Mouse (Mus musculus): ENCODE data around the gene Hcrtr1. TPM values are rescaled to one million over a fixed set of nuclear protein-coding genes. Genes with fewer than 3 reads are reported as not detected.

The Hcrtr1 gene
- polyA plus RNA-seq, 1 experiment from 2014 or later = 0.42 TPM

- H3K4me2 ChIP-seq = no peak overlapping the region
- H3K36me3 ChIP-seq = no peaks in the 10 kb centered on the region
These were observed 29.1 kb downstream of the Hcrtr1 start for GRCm38 (mm10) chr4:130110091-130110490.

GRCm38 (mm10) chr4:130109666-130110065, 29.5 kb downstream of the Hcrtr1 start:
- no peak overlapping the region for H3K9ac ChIP-seq
- peaks cover 20% of the 10 kb centered on the region; the same call in 1 of the 2 replicates for H3K4me1 ChIP-seq
- H3K27ac ChIP-seq = no peak overlapping the region
- ATAC-seq (ENCODE audit: insufficient read depth, low FRiP score, low read depth) = no peak
- H3K9me3 ChIP-seq = no peaks in the 10 kb centered on the region
- H3K36me3 ChIP-seq = no peaks in the 10 kb centered on the region
- no peak overlapping the region for H3K4me2 ChIP-seq
- no peak overlapping the region for H3K4me3 ChIP-seq (replicated peaks)
- 81% methylated on average over 9 of the region's 9 CpGs for WGBS
- no peaks in the 10 kb centered on the region for H3K27me3 ChIP-seq (replicated peaks)

More at GRCm38 (mm10) chr4:130110091-130110490, 29.1 kb downstream of the Hcrtr1 start:
- WGBS = 81% methylated on average over 7 of the region's 7 CpGs
- H3K27ac ChIP-seq = no peak overlapping the region
- peaks cover 20% of the 10 kb centered on the region; the same call in 1 of the 2 replicates for H3K4me1 ChIP-seq
- H3K9me3 ChIP-seq = no peaks in the 10 kb centered on the region
- ATAC-seq (ENCODE audit: insufficient read depth, low FRiP score, low read depth) = no peak
- no peaks in the 10 kb centered on the region for H3K27me3 ChIP-seq (replicated peaks)
- no peak overlapping the region for H3K9ac ChIP-seq
- H3K4me3 ChIP-seq (replicated peaks) = no peak overlapping the region

GRCm38 (mm10) chr4:130108929-130109328, 30.2 kb downstream of the Hcrtr1 start:
- H3K9ac ChIP-seq = no peak overlapping the region
- no peaks in the 10 kb centered on the region for H3K9me3 ChIP-seq
- H3K27ac ChIP-seq = no peak overlapping the region
- WGBS = 83% methylated on average over 3 of the region's 3 CpGs
- H3K27me3 ChIP-seq (replicated peaks) = no peaks in the 10 kb centered on the region
- no peaks in the 10 kb centered on the region for H3K36me3 ChIP-seq
- H3K4me1 ChIP-seq = peaks cover 20% of the 10 kb centered on the region; the same call in 1 of the 2 replicates
- H3K4me2 ChIP-seq = peak overlapping the region; percentile 58
- ATAC-seq (ENCODE audit: insufficient read depth, low FRiP score, low read depth) = no peak
- H3K4me3 ChIP-seq (replicated peaks) = no peak overlapping the region

GRCm38 (mm10) chr4:130107444-130108131, 31.6 kb downstream of the Hcrtr1 start:
- WGBS = under 1% methylated on average over 39 of the region's 39 CpGs
- Histone ChIP-seq H3K4me2 (peak overlapping the region; percentile 58), H3K27me3 (replicated peaks) (no peaks in the 10 kb centered on the region), H3K27ac (peak overlapping the region; percentile 77), H3K4me3 (replicated peaks) (peak overlapping the region; percentile 80), H3K4me1 (peaks cover 21% of the 10 kb centered on the region; the same call in 1 of the 2 replicates), H3K9me3 (no peaks in the 10 kb centered on the region), H3K36me3 (no peaks in the 10 kb centered on the region), H3K9ac (peak overlapping the region; percentile 47)
- ATAC-seq (ENCODE audit: insufficient read depth, low FRiP score, low read depth) = peak; percentile 92

- Histone ChIP-seq H3K9me3 (no peaks in the 10 kb centered on the region), H3K27me3 (replicated peaks) (no peaks in the 10 kb centered on the region), H3K4me3 (replicated peaks) (peak overlapping the region; percentile 80), H3K27ac (no peak overlapping the region), H3K4me2 (peak overlapping the region; percentile 58), H3K4me1 (peaks cover 26% of the 10 kb centered on the region), H3K9ac (no peak overlapping the region), H3K36me3 (no peaks in the 10 kb centered on the region)
- ATAC-seq (ENCODE audit: insufficient read depth, low FRiP score, low read depth) = no peak
- WGBS = 11% methylated on average over 14 of the region's 14 CpGs
These were observed 32.1 kb downstream of the Hcrtr1 start for GRCm38 (mm10) chr4:130107065-130107443.

GRCm38 (mm10) chr4:130104584-130104983, 34.6 kb downstream of the Hcrtr1 start:
- no peak overlapping the region for H3K27ac ChIP-seq
- WGBS = 53% methylated on average over 4 of the region's 4 CpGs
- no peak overlapping the region for H3K4me3 ChIP-seq (replicated peaks)
- no peak overlapping the region for H3K4me2 ChIP-seq
- ATAC-seq (ENCODE audit: insufficient read depth, low FRiP score, low read depth) = no peak
- H3K4me1 ChIP-seq = peaks cover 25% of the 10 kb centered on the region
- H3K27me3 ChIP-seq (replicated peaks) = no peaks in the 10 kb centered on the region
- no peak overlapping the region for H3K9ac ChIP-seq
- H3K9me3 ChIP-seq = no peaks in the 10 kb centered on the region
- H3K36me3 ChIP-seq = no peaks in the 10 kb centered on the region

- no peaks in the 10 kb centered on the region for H3K36me3 ChIP-seq
- no peak overlapping the region for H3K9ac ChIP-seq
- no peak overlapping the region for H3K4me2 ChIP-seq
- no peaks in the 10 kb centered on the region for H3K27me3 ChIP-seq (replicated peaks)
- H3K4me1 ChIP-seq = peaks cover 20% of the 10 kb centered on the region
- no peak overlapping the region for H3K27ac ChIP-seq
- WGBS = 78% methylated on average over 12 of the region's 12 CpGs
- H3K4me3 ChIP-seq (replicated peaks) = no peak overlapping the region
- no peaks in the 10 kb centered on the region for H3K9me3 ChIP-seq
- no peak for ATAC-seq (ENCODE audit: insufficient read depth, low FRiP score, low read depth)
These were observed 35.5 kb downstream of the Hcrtr1 start for GRCm38 (mm10) chr4:130103632-130104031.

- H3K27ac ChIP-seq = peak within 1 kb of the TSS; percentile 33; the same call in 1 of the 2 replicates
- H3K9me3 ChIP-seq = no peaks in the 10 kb centered on the region
- WGBS = 7% methylated on average over 6 of the region's 6 CpGs
- no peak within 1 kb of the TSS for H3K4me2 ChIP-seq
- ATAC-seq (ENCODE audit: insufficient read depth, low FRiP score, low read depth) = peak; percentile 24; the same call in 1 of the 2 replicates
- no peak within 1 kb of the TSS for H3K4me3 ChIP-seq (replicated peaks)
- no peaks in the 10 kb centered on the region for H3K27me3 ChIP-seq (replicated peaks)
- no peak within 1 kb of the TSS for H3K9ac ChIP-seq
- no peaks in the 10 kb centered on the region for H3K36me3 ChIP-seq
- H3K4me1 ChIP-seq = peaks cover 14% of the 10 kb centered on the region
These were observed 37.0 kb downstream of the Hcrtr1 start, which contains the start of gene Pef1 for GRCm38 (mm10) chr4:130102111-130102651. Gene Pef1, plus strand, starts transcription at chr4:130102558.

- WGBS = 35% methylated on average over 8 of the region's 8 CpGs
- H3K27ac ChIP-seq = peak overlapping the region; percentile 33; the same call in 1 of the 2 replicates
These were observed 38.0 kb downstream of the Hcrtr1 start for GRCm38 (mm10) chr4:130101183-130101582.

GRCm38 (mm10) chr4:130095137-130095536, 44.0 kb downstream of the Hcrtr1 start:
- H3K27me3 ChIP-seq (replicated peaks) = no peaks in the 10 kb centered on the region
- no peak overlapping the region for H3K9ac ChIP-seq
- ATAC-seq (ENCODE audit: insufficient read depth, low FRiP score, low read depth) = no peak
- no peaks in the 10 kb centered on the region for H3K4me1 ChIP-seq
- no peaks in the 10 kb centered on the region for H3K9me3 ChIP-seq
- H3K36me3 ChIP-seq = no peaks in the 10 kb centered on the region
- H3K27ac ChIP-seq = no peak overlapping the region
- H3K4me3 ChIP-seq (replicated peaks) = no peak overlapping the region
- no peak overlapping the region for H3K4me2 ChIP-seq
- 66% methylated on average over 3 of the region's 3 CpGs for WGBS

More at GRCm38 (mm10) chr4:130101183-130101582, 38.0 kb downstream of the Hcrtr1 start:
- H3K4me2 ChIP-seq = no peak overlapping the region
- no peaks in the 10 kb centered on the region for H3K27me3 ChIP-seq (replicated peaks)
- no peaks in the 10 kb centered on the region for H3K9me3 ChIP-seq
- no peak overlapping the region for H3K4me3 ChIP-seq (replicated peaks)
- H3K9ac ChIP-seq = no peak overlapping the region
- no peak for ATAC-seq (ENCODE audit: insufficient read depth, low FRiP score, low read depth)
- H3K4me1 ChIP-seq = peaks cover 14% of the 10 kb centered on the region
- no peaks in the 10 kb centered on the region for H3K36me3 ChIP-seq

GRCm38 (mm10) chr4:130087293-130087692, 51.9 kb downstream of the Hcrtr1 start:
- ATAC-seq (ENCODE audit: insufficient read depth, low FRiP score, low read depth) = peak; percentile 54; the same call in 1 of the 2 replicates
- 14% methylated on average over 7 of the region's 7 CpGs for WGBS

GRCm38 (mm10) chr4:130085246-130085820, 53.8 kb downstream of the Hcrtr1 start:
- Histone ChIP-seq H3K9ac (no peak overlapping the region), H3K27me3 (replicated peaks) (no peaks in the 10 kb centered on the region), H3K4me1 (no peaks in the 10 kb centered on the region), H3K9me3 (no peaks in the 10 kb centered on the region), H3K27ac (no peak overlapping the region), H3K4me2 (no peak overlapping the region), H3K36me3 (no peaks in the 10 kb centered on the region), H3K4me3 (replicated peaks) (no peak overlapping the region)
- WGBS = 68% methylated on average over 12 of the region's 12 CpGs
- ATAC-seq (ENCODE audit: insufficient read depth, low FRiP score, low read depth) = no peak

More at GRCm38 (mm10) chr4:130087293-130087692, 51.9 kb downstream of the Hcrtr1 start:
- no peaks in the 10 kb centered on the region for H3K4me1 ChIP-seq
- no peak overlapping the region for H3K4me3 ChIP-seq (replicated peaks)
- H3K27ac ChIP-seq = no peak overlapping the region
- no peaks in the 10 kb centered on the region for H3K27me3 ChIP-seq (replicated peaks)
- H3K4me2 ChIP-seq = no peak overlapping the region
- H3K36me3 ChIP-seq = no peaks in the 10 kb centered on the region
- no peaks in the 10 kb centered on the region for H3K9me3 ChIP-seq
- H3K9ac ChIP-seq = no peak overlapping the region
